Mouse (Mus musculus) inflammation-experienced regulatory T-cells (primary cell): ENCODE results near the gene Eef2k. TPM values are rescaled to one million over a fixed set of nuclear protein-coding genes. Genes with fewer than 3 reads are reported as not detected.

ENCODE experiments used
- polyA plus RNA-seq, 2 experiments: library from polyadenylated mRNA; unstranded; fragments of 100-300 nt; shearing (Covaris generic); gene quantifications; one replicate each; pipeline ENCODE4 v1.2.1; 2017

Eef2k gene
- polyA plus RNA-seq = 1 to 10 TPM; 7.0 to 7.2 TPM

DNA sequence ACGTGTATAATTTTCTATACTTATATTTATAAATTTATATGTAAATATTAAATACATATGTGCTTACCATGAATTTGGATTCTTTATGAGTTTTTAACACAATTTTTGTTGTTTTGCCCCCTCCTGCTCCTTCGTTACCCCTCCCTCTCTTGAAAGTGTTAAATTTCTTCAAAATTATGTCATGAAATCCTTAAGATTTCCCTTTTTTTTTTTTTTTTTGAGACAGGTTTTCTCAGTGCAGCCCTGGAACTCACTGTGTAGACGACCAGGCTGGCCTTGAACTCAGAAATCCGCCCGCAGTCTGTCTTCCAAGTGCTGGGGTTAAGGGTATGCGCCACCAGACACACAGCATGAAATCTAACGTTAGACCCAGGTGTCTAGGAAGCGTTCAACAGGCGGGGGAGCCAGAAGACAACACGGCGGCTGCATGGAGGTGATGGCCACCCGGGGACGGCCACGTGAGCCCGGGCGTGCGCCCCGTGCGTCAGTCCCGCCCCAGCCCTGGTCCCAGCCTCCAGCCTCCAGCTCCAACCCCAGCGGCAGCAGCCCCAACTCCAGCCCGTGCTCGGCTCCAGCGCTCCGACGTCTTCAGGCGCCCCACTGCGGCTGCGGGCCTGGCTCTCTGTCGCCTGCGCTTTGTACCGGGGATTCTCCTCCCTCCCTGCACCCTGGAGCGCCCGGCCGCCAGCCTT is at the start of gene Eef2k:
Gene Eef2k (plus strand): TSS at position 487 of the 692 bp plus-strand sequence.

GRCm38 (mm10) chr7:120811834-120812415 is 30.7 kb upstream of the Eef2k start, which contains the start of gene Gm5737:
Gm5737 (plus strand) TSS chr7:120812365.

DNA sequence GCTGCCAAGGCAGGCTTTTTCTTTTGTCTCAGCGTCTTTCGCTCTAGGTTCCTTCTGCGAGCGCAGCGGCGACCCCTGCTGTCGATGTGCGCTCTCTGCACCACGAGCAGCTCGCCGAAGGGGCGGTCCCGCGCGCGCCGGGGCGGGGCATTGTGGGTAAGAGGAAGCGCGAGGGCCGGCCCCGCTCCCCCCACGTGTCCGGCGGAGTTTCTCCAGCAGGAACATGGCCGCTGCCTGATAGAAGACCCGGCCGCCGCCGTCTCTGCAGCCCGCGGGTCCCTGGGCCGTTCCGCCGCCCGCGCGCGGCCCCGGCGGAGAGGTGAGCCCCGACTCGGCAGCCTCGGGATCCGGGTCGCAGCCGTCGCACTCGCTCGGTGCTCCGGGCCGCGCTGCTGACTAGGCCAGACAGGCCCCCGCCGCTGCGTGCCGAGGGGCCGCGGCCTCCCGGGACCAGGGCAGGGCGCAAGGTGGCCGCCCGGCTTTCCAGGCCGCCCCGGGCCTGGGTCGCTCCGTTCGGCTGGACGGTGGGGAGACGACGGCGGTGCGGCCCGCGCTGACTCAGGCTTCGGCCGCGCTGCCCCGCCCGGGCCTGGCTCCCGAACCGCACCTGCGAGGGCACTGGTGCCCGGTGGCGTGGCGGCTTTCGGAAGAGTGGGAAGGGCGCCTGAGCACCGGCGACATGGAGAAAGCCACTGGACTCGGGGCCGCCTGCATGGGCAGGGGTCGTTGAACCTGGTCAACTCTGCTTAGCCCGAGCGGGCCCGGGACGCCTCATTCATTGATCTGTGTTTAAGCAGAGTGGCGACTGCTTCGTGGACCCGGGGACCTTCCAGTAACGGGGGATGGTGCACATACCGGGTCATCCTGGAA is 75.2 kb downstream of the Eef2k start, which contains the start of gene Polr3e:
Gene Polr3e (plus strand): TSS at position 153 of the 870 bp plus-strand sequence.

Other genes with a start within 250 kb of the Eef2k start
- gene Uqcrc2, start 207.7 kb upstream of the Eef2k start, polyA plus RNA-seq = 100 to 1,000 TPM; 146 to 154 TPM
- under 1 TPM; 0.29 to 0.84 TPM for gene Pdzd9, start 172.5 kb upstream of the Eef2k start, polyA plus RNA-seq
- 10 to 100 TPM in 1 of 2 experiments, 1 to 10 TPM in 1; 6.7 to 16.4 TPM for gene Mosmo, start 165.2 kb upstream of the Eef2k start, polyA plus RNA-seq
- gene Vwa3a, start 103.5 kb upstream of the Eef2k start, polyA plus RNA-seq = 1 to 10 TPM in 1 of 2 experiments, under 1 TPM in 1; 0.49 to 3.2 TPM
- gene Gm5737, start 30.5 kb upstream of the Eef2k start, polyA plus RNA-seq = under 1 TPM in 1 of 2 experiments, not detected in 1; 0.51 TPM
- 10 to 100 TPM; 32.1 to 50.3 TPM for gene Polr3e, start 74.9 kb downstream of the Eef2k start, polyA plus RNA-seq
- 10 to 100 TPM in 1 of 2 experiments, 1 to 10 TPM in 1; 4.8 to 11.4 TPM for gene Cdr2, start 139.5 kb downstream of the Eef2k start, polyA plus RNA-seq
- gene Mfsd13b, start 139.7 kb downstream of the Eef2k start, polyA plus RNA-seq = under 1 TPM; 0.32 to 0.99 TPM
- gene Mettl9, start 191.6 kb downstream of the Eef2k start, polyA plus RNA-seq = 10 to 100 TPM; 23.4 to 56.3 TPM
- 1 to 10 TPM in 1 of 2 experiments, under 1 TPM in 1; 0.22 to 3.0 TPM for gene Igsf6, start 231.7 kb downstream of the Eef2k start, polyA plus RNA-seq
- 1 to 10 TPM in 1 of 2 experiments, under 1 TPM in 1; 0.40 to 1.6 TPM for gene Otoa, start 238.8 kb downstream of the Eef2k start, polyA plus RNA-seq